Mouse (Mus musculus) kidney, embryonic 14.5 days (tissue): ENCODE results near the gene 5430402E10Rik. TPM values are rescaled to one million over a fixed set of nuclear protein-coding genes. Genes with fewer than 3 reads are reported as not detected.
"Not testable (repeated sequence)": the region's sequence is repeated elsewhere in the genome, so short reads cannot be mapped to it uniquely, and the experiment has no call there.

Experiments used
- ATAC-seq: fragments of 200-750 bp; cut with Nextera tagmentation; 2 replicates; pipeline ENCODE4 v1.8.0; 2017; ENCODE audit warnings: moderate number of reproducible peaks, mild to moderate bottlenecking, moderate TSS enrichment, moderate library complexity; ENCODE audit not compliant: low FRiP score, low TSS enrichment
- H3K27ac ChIP-seq: fragments of 300-500 bp; sonication (generic); 2 replicates; pipeline ENCODE4 v1.5.1; 2014; ENCODE audit warnings: low read depth, mild to moderate bottlenecking, low read length, moderate library complexity, mixed read lengths
- H3K27me3 ChIP-seq: fragments of 300-500 bp; sonication (generic); 2 replicates; pipeline ENCODE4 v1.6.1; 2014; ENCODE audit warnings: mild to moderate bottlenecking, low read length; ENCODE audit not compliant: control insufficient read depth, insufficient read depth
- H3K36me3 ChIP-seq: fragments of 300-500 bp; sonication (generic); 2 replicates; pipeline ENCODE4 v1.6.1; 2014; ENCODE audit warnings: low read length, mixed read lengths; ENCODE audit not compliant: control insufficient read depth, insufficient read depth
- H3K4me1 ChIP-seq: fragments of 300-500 bp; sonication (generic); 2 replicates; pipeline ENCODE4 v1.6.1; 2014; ENCODE audit warnings: low read length, mixed read lengths; ENCODE audit not compliant: control insufficient read depth, insufficient read depth
- H3K4me2 ChIP-seq: fragments of 300-500 bp; sonication (generic); replicated peaks from 2 replicates; pipeline ENCODE4 v1.6.1; 2014; ENCODE audit warnings: low read depth, mild to moderate bottlenecking, low read length
- H3K4me3 ChIP-seq: fragments of 300-500 bp; sonication (generic); 2 replicates; pipeline ENCODE4 v1.5.1; 2014; ENCODE audit warnings: mild to moderate bottlenecking, low read length
- H3K9ac ChIP-seq: fragments of 300-500 bp; sonication (generic); 2 replicates; pipeline ENCODE4 v1.6.1; 2014; ENCODE audit warnings: low read depth, mild to moderate bottlenecking, low read length, moderate library complexity
- H3K9me3 ChIP-seq: fragments of 300-500 bp; sonication (generic); 2 replicates; pipeline ENCODE4 v1.6.1; 2016; ENCODE audit warnings: low read length; ENCODE audit not compliant: control insufficient read depth
- WGBS: fragments of 180-500 bp; shearing (Covaris S2); extraction: QIAGEN DNeasy Blood & Tissue Kit; methylation state at CpG from one replicate; pipeline ENCODE4 v1.1.7; 2014; 5-methylcytosine and 5-hydroxymethylcytosine counted together
- polyA plus RNA-seq: library from polyadenylated mRNA; unstranded; fragments of >200 nt; fragmentation: Nextera tagmentation; extraction: Ambion mirVana; gene quantifications from 2 replicates; pipeline ENCODE4 v1.2.1, GENCODE M21; 2014

Gene 5430402E10Rik
- not detected in 2 replicates for polyA plus RNA-seq

GRCm38 (mm10) chrX:77924962-77925361 is at the start of gene 5430402E10Rik:
Gene 5430402E10Rik (minus strand): TSS chrX:77925062.
- H3K36me3 ChIP-seq, H3K27me3 ChIP-seq, H3K4me2 ChIP-seq, H3K4me3 ChIP-seq, ATAC-seq, H3K27ac ChIP-seq, H3K9me3 ChIP-seq, H3K9ac ChIP-seq, H3K4me1 ChIP-seq: not testable (repeated sequence)
- 100% methylated on average over 1 of the region's 1 CpGs for WGBS

GRCm38 (mm10) chrX:77880033-77880432 is 44.8 kb downstream of the 5430402E10Rik start:
- H3K4me1 ChIP-seq, ATAC-seq, H3K27ac ChIP-seq, H3K9ac ChIP-seq, H3K9me3 ChIP-seq, H3K36me3 ChIP-seq, H3K4me2 ChIP-seq, H3K27me3 ChIP-seq, H3K4me3 ChIP-seq: not testable (repeated sequence)
- 51% methylated on average over 2 of the region's 4 CpGs for WGBS

Other genes with a start within 250 kb of the 5430402E10Rik start
- 12.6 and 16.7 TPM in 2 replicates for gene Prkx, start 128.8 kb downstream of the 5430402E10Rik start, polyA plus RNA-seq
- not detected in 2 replicates for gene Pbsn, start 71.4 kb downstream of the 5430402E10Rik start, polyA plus RNA-seq
- gene Gm14744, start 60.3 kb downstream of the 5430402E10Rik start, polyA plus RNA-seq, result not detected in 2 replicates
- not detected in 2 replicates for gene Obp1a, start 166.3 kb upstream of the 5430402E10Rik start, polyA plus RNA-seq
- gene Gm5938, start 200.4 kb upstream of the 5430402E10Rik start, polyA plus RNA-seq, result not detected in 2 replicates